Mouse (Mus musculus): ENCODE results near the gene Vegfc.

Vegfc gene

GRCm38 (mm10) chr8:54185336-54185735 lies 107.9 kb downstream of the Vegfc start:
- no peak for DNase-seq (ENCODE audit: extremely low read depth, low read depth)

- no peak for DNase-seq (ENCODE audit: extremely low read depth, low read depth)
Measured at GRCm38 (mm10) chr8:54185927-54186326, 108.5 kb downstream of the Vegfc start.

- no peak for DNase-seq (ENCODE audit: extremely low read depth, low read depth)
Measured at GRCm38 (mm10) chr8:54216250-54216649, 138.8 kb downstream of the Vegfc start.

GRCm38 (mm10) chr8:54228801-54229204 lies 151.4 kb downstream of the Vegfc start:
- peak; percentile 39 for DNase-seq (ENCODE audit: extremely low read depth, low read depth)

- DNase-seq (ENCODE audit: extremely low read depth, low read depth): no peak
Measured at GRCm38 (mm10) chr8:54230638-54231037, 153.2 kb downstream of the Vegfc start.

- no peak for DNase-seq (ENCODE audit: extremely low read depth, low read depth)
Measured at GRCm38 (mm10) chr8:54233316-54233715, 155.9 kb downstream of the Vegfc start.
